Mouse (Mus musculus) telencephalon, adult 2 months (tissue): Measurements from ENCODE around the gene Olfr11.

Source experiments
- DNase-seq: peaks from one replicate; pipeline ENCODE4 v3.0.0-alpha.2; 2011; ENCODE audit warnings: low read depth, low spot score

The Olfr11 gene

DNA sequence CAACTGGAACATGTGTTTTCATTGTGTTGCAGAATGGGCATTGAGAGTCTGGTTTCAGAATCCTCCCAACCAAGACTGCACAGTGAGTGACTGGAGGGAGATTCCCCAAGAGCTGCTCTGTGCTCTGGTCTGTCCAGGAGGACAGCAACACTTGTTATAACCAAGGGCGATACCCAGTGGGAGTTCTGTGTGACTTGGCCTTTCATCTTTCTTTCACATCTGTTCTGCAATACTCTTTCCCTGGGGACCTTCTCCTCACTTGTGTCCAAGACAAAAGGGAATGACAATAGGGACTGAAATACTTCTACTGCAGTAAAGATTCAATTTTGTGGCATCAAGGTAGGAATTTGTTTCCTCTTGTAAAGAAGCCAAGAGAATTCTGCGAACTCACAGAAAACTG is at the start of gene Olfr11:
Olfr11 (minus strand) TSS at position 101 of the 400 bp plus-strand sequence.
- no peak for DNase-seq

DNA sequence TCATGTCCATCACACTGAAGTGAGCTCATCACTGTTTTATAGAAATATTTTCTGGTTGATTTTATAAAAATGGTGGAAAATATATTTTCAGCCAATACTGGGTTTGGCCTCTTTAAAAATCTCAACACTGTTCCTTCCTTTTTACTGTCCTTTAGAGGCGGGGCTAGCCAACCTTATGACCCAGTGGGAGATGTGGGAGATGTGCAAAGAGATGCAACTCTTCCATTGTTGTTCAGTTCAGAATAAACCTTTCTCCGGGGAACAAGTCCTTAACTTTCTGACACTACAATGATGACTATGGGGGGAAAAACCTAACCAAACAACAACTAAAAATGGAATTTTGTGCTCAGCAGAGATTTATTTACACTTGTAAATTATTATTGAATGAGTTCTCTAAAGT is 35.0 kb upstream of the Olfr11 start, which contains the start of gene Olfr1360:
Olfr1360 (minus strand) TSS at position 101 of the 400 bp plus-strand sequence.
- no peak for DNase-seq

DNA sequence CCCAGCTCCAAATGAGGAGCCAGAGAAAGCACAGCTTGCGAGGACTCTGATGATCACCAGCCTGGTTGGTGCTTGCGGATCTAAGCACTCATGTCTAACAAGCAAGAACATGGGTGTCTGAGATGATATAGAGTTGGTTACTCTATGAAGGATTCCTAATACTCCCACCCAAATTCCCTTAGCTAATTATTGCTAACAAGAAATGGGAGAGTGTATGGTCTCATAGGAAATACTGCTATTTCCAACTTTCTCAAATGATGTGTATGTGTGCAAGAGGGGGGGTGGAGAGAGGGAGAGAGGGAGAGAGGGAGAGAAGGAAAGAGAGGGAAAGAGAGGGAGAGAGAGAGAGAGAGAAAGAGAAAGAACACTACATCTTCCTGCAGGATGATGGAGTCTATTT is 21.0 kb upstream of the Olfr11 start, which contains the start of gene Olfr1361:
Olfr1361 (minus strand) TSS at position 101 of the 400 bp plus-strand sequence.
- DNase-seq: no peak

DNA sequence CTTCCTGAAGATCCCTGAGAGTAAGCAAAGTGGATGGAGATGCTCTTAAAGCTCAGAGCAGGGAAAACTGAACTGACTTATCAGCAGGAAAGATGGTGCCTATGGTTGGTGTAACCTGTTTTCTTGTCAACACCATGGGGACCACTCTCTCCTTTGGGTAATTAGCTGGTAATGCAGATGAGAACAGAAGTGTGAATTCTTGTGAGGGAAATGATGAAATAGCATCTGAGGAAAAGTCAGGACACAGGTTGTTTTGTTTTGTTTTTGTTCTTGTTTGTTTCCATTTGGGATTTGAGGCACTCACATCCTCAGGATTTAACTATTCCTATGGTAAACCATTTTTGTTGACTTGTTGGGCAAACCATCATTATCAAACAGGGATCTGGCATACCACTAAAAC is 28.4 kb downstream of the Olfr11 start, which contains the start of gene Olfr1362:
Olfr1362 (minus strand) TSS at position 101 of the 400 bp plus-strand sequence.
- no peak for DNase-seq

DNA sequence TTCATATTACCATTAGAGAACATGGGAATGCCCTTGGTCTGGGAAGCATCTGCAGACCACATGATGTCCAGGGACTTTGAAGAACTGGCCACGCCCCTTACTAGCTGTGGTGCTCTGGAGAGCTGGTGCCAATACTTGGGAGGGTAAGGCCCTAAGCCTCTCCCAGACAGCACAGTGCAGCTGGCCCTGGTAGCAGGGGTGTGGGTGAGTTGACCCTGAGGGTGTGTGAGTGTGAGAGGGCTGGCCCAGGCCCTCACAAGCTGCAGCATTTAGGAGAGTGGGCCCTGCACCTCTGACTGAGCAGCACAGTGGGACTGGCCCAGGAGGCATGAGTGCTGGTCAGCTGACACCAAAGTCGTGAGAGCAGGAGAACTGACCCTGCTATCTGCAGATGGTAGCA is 50.7 kb downstream of the Olfr11 start:
- no peak for DNase-seq
